Mouse (Mus musculus) ovary, postnatal 10 days (tissue): ENCODE results near the gene Sergef.
A peak's percentile ranks its signal among the peaks of the same experiment; 100 is the strongest.

Experiments
- DNase-seq: peaks from one replicate; pipeline ENCODE4 v3.0.0; 2022; ENCODE audit warnings: low spot score

Sergef gene

GRCm38 (mm10) chr7:46403616-46404485 is 235.8 kb downstream of the Sergef start:
- no peak for DNase-seq

GRCm38 (mm10) chr7:46401371-46402180 is 238.0 kb downstream of the Sergef start:
- no peak for DNase-seq

- DNase-seq, result no peak
These were observed 239.3 kb downstream of the Sergef start for GRCm38 (mm10) chr7:46400346-46400745.

- DNase-seq, result no peak
These were observed 239.9 kb downstream of the Sergef start for GRCm38 (mm10) chr7:46399676-46400075.

GRCm38 (mm10) chr7:46398612-46399011 is 241.0 kb downstream of the Sergef start:
- DNase-seq, result no peak

GRCm38 (mm10) chr7:46397732-46398333 is 241.8 kb downstream of the Sergef start:
- no peak for DNase-seq

GRCm38 (mm10) chr7:46396928-46397731 is 242.5 kb downstream of the Sergef start:
- no peak for DNase-seq

- peak; percentile 74 for DNase-seq
These were observed 243.2 kb downstream of the Sergef start, which contains the start of gene Kcnc1 for GRCm38 (mm10) chr7:46396231-46396927. TSS of gene Kcnc1 (plus strand) at chr7:46396497.

- DNase-seq, result no peak
These were observed 244.0 kb downstream of the Sergef start for GRCm38 (mm10) chr7:46395571-46395970.

- no peak for DNase-seq
These were observed 244.7 kb downstream of the Sergef start for GRCm38 (mm10) chr7:46394933-46395332.

GRCm38 (mm10) chr7:46393718-46394511 is 245.7 kb downstream of the Sergef start:
- no peak for DNase-seq
